Mouse (Mus musculus) liver, postnatal 0 days (tissue): ENCODE data around the gene Nolc1.

Experiments used
- CTCF ChIP-seq: sonication (generic); IDR thresholded peaks from 2 replicates; pipeline ENCODE4 v1.5.1; 2016; ENCODE audit warnings: antibody characterized with exemption, low read depth
- EP300 ChIP-seq: IDR thresholded peaks from 2 replicates; pipeline ENCODE4 v1.6.1; 2016; ENCODE audit warnings: antibody characterized with exemption, low read depth, mild to moderate bottlenecking

- TF ChIP-seq CTCF = no peak
- no peak for TF ChIP-seq EP300
Observed at GRCm38 (mm10) chr19:46123876-46124275, 48.2 kb downstream of the Nolc1 start.
